Mouse (Mus musculus) limb, embryonic 14.5 days (tissue): ENCODE data around the gene Myh7. TPM values are rescaled to one million over a fixed set of nuclear protein-coding genes. Genes with fewer than 3 reads are reported as not detected.

Source experiments
- ATAC-seq: fragments of 200-750 bp; cut with Nextera tagmentation; 2 replicates; pipeline ENCODE4 v1.8.0; 2017; ENCODE audit warnings: low read depth, moderate number of reproducible peaks, moderate TSS enrichment; ENCODE audit not compliant: low FRiP score
- DNase-seq: peaks from one replicate; pipeline ENCODE4 v3.0.0-alpha.2; 2015; ENCODE audit warnings: low spot score
- H3K27ac ChIP-seq: fragments of 300-500 bp; sonication (generic); replicated peaks from 2 replicates; pipeline ENCODE4 v1.5.1; 2014; ENCODE audit warnings: low read depth, mild to moderate bottlenecking, low read length, moderate library complexity, mixed read lengths
- H3K27me3 ChIP-seq: fragments of 300-500 bp; sonication (generic); 2 replicates; pipeline ENCODE4 v1.6.1; 2014; ENCODE audit warnings: low read length, mixed read lengths; ENCODE audit not compliant: control insufficient read depth, insufficient read depth
- H3K36me3 ChIP-seq: fragments of 300-500 bp; sonication (generic); 2 replicates; pipeline ENCODE4 v1.6.1; 2014; ENCODE audit warnings: mild to moderate bottlenecking, low read length, moderate library complexity, mixed read lengths; ENCODE audit not compliant: control insufficient read depth, insufficient read depth
- H3K4me1 ChIP-seq: fragments of 300-500 bp; sonication (generic); 2 replicates; pipeline ENCODE4 v1.6.1; 2014; ENCODE audit warnings: antibody characterized with exemption, low read length, mixed read lengths; ENCODE audit not compliant: control insufficient read depth, insufficient read depth
- H3K4me2 ChIP-seq: fragments of 300-500 bp; sonication (generic); replicated peaks from 2 replicates; pipeline ENCODE4 v1.6.1; 2014; ENCODE audit warnings: low read depth, mild to moderate bottlenecking, low read length, moderate library complexity; ENCODE audit not compliant: severe bottlenecking
- H3K4me3 ChIP-seq: fragments of 300-500 bp; sonication (generic); replicated peaks from 2 replicates; pipeline ENCODE4 v1.5.1; 2014; ENCODE audit warnings: low read length
- H3K9ac ChIP-seq: fragments of 300-500 bp; sonication (generic); 2 replicates; pipeline ENCODE4 v1.6.1; 2014; ENCODE audit warnings: mild to moderate bottlenecking, low read depth, low read length, moderate library complexity; ENCODE audit not compliant: severe bottlenecking
- H3K9me3 ChIP-seq: fragments of 300-500 bp; sonication (generic); 2 replicates; pipeline ENCODE4 v1.6.1; 2016; ENCODE audit warnings: low read length; ENCODE audit not compliant: control insufficient read depth
- POLR2A ChIP-seq: fragments of 200-500 bp; IDR thresholded peaks from 2 replicates; pipeline ENCODE4 v1.8.0; 2012; ENCODE audit warnings: inconsistent platforms, mild to moderate bottlenecking, moderate library complexity, borderline replicate concordance; ENCODE audit not compliant: insufficient read depth, insufficient read length; ENCODE audit errors: extremely low read depth
- WGBS: fragments of 180-500 bp; shearing (Covaris S2); extraction: QIAGEN DNeasy Blood & Tissue Kit; methylation state at CpG from one replicate; pipeline ENCODE4 v1.1.7; 2014; 5-methylcytosine and 5-hydroxymethylcytosine counted together
- polyA plus RNA-seq, 2 experiments: library from polyadenylated mRNA; depleted of rRNA in 1 of 2; stranded (reverse) in 1 of 2; unstranded in 1 of 2; fragments of >200 nt; fragmentation: Nextera tagmentation in 1 of 2; extraction: Ambion mirVana in 1 of 2; gene quantifications; 2 replicates each; pipeline versions ENCODE4 v1.2.1 to v1.2.3; 2012 to 2014

The Myh7 gene
- polyA plus RNA-seq, 2 experiments = 55.3 to 59.8 TPM

- Histone ChIP-seq H3K27me3 (no peaks in the 10 kb centered on the region), H3K4me1 (no peaks in the 10 kb centered on the region), H3K9ac (no peak overlapping the region), H3K9me3 (no peaks in the 10 kb centered on the region), H3K4me3 (no peak overlapping the region), H3K4me2 (no peak overlapping the region), H3K27ac (no peak overlapping the region), H3K36me3 (no peaks in the 10 kb centered on the region)
- ATAC-seq (no peak), DNase-seq (no peak)
- 80% methylated on average over 8 of the region's 8 CpGs for WGBS
- no peak for TF ChIP-seq POLR2A
Measured at GRCm38 (mm10) chr14:55008417-55008816, 14.0 kb upstream of the Myh7 start.

- no peak overlapping the region for H3K4me3 ChIP-seq
- H3K27ac ChIP-seq = no peak overlapping the region
- no peaks in the 10 kb centered on the region for H3K36me3 ChIP-seq
- no peaks in the 10 kb centered on the region for H3K27me3 ChIP-seq
- TF ChIP-seq POLR2A = no peak
- 85% methylated on average over 9 of the region's 9 CpGs for WGBS
- ATAC-seq = no peak
- H3K9me3 ChIP-seq = no peaks in the 10 kb centered on the region
- H3K4me1 ChIP-seq = no peaks in the 10 kb centered on the region
- DNase-seq = no peak
- H3K9ac ChIP-seq = no peak overlapping the region
- no peak overlapping the region for H3K4me2 ChIP-seq
Measured at GRCm38 (mm10) chr14:55007120-55007908, 12.9 kb upstream of the Myh7 start.

GRCm38 (mm10) chr14:55006541-55006940, 12.1 kb upstream of the Myh7 start:
- 61% methylated on average over 3 of the region's 3 CpGs for WGBS
- Histone ChIP-seq H3K4me3 (no peak overlapping the region), H3K9me3 (no peaks in the 10 kb centered on the region), H3K4me1 (no peaks in the 10 kb centered on the region), H3K9ac (no peak overlapping the region), H3K36me3 (no peaks in the 10 kb centered on the region), H3K4me2 (no peak overlapping the region), H3K27ac (no peak overlapping the region), H3K27me3 (no peaks in the 10 kb centered on the region)
- TF ChIP-seq POLR2A = no peak
- DNase-seq = no peak
- ATAC-seq = no peak

- H3K27me3 ChIP-seq = no peaks in the 10 kb centered on the region
- no peaks in the 10 kb centered on the region for H3K36me3 ChIP-seq
- no peak overlapping the region for H3K27ac ChIP-seq
- no peak overlapping the region for H3K4me2 ChIP-seq
- no peak overlapping the region for H3K9ac ChIP-seq
- DNase-seq (no peak), ATAC-seq (no peak)
- H3K4me1 ChIP-seq = no peaks in the 10 kb centered on the region
- no peaks in the 10 kb centered on the region for H3K9me3 ChIP-seq
- H3K4me3 ChIP-seq = no peak overlapping the region
- no peak for TF ChIP-seq POLR2A
- WGBS = 68% methylated on average over 8 of the region's 8 CpGs
Measured at GRCm38 (mm10) chr14:55005967-55006366, 11.5 kb upstream of the Myh7 start.

GRCm38 (mm10) chr14:55005506-55005905, 11.1 kb upstream of the Myh7 start:
- DNase-seq (no peak), ATAC-seq (no peak)
- no peak overlapping the region for H3K27ac ChIP-seq
- TF ChIP-seq POLR2A = no peak
- H3K4me3 ChIP-seq = no peak overlapping the region
- WGBS = 80% methylated on average over 2 of the region's 2 CpGs
- H3K9me3 ChIP-seq = no peaks in the 10 kb centered on the region
- no peaks in the 10 kb centered on the region for H3K4me1 ChIP-seq
- H3K4me2 ChIP-seq = no peak overlapping the region
- H3K9ac ChIP-seq = no peak overlapping the region
- no peaks in the 10 kb centered on the region for H3K27me3 ChIP-seq
- H3K36me3 ChIP-seq = no peaks in the 10 kb centered on the region
